Mouse (Mus musculus) intestine, embryonic 15.5 days (tissue): ENCODE data around the gene Vmn1r54. TPM values are rescaled to one million over a fixed set of nuclear protein-coding genes. Genes with fewer than 3 reads are reported as not detected.
"Not testable (repeated sequence)": the region's sequence is repeated elsewhere in the genome, so short reads cannot be mapped to it uniquely, and the experiment has no call there.

Experiments used
- ATAC-seq: fragments of 200-750 bp; cut with Nextera tagmentation; 2 replicates; pipeline ENCODE4 v1.8.0; 2017; ENCODE audit warnings: moderate TSS enrichment, moderate library complexity
- H3K27ac ChIP-seq: fragments of 300-500 bp; sonication (generic); 2 replicates; pipeline ENCODE4 v1.5.1; 2015; ENCODE audit warnings: mild to moderate bottlenecking, inconsistent platforms
- H3K27me3 ChIP-seq: fragments of 300-500 bp; sonication (generic); replicated peaks from 2 replicates; pipeline ENCODE4 v1.6.1; 2015; ENCODE audit warnings: inconsistent platforms
- H3K36me3 ChIP-seq: fragments of 300-500 bp; sonication (generic); 2 replicates; pipeline ENCODE4 v1.6.1; 2015; ENCODE audit warnings: inconsistent platforms
- H3K4me1 ChIP-seq: fragments of 300-500 bp; sonication (generic); replicated peaks from 2 replicates; pipeline ENCODE4 v1.6.1; 2015; ENCODE audit warnings: inconsistent platforms
- H3K4me2 ChIP-seq: fragments of 300-500 bp; sonication (generic); replicated peaks from 2 replicates; pipeline ENCODE4 v1.6.1; 2015; ENCODE audit warnings: mild to moderate bottlenecking, inconsistent platforms
- H3K4me3 ChIP-seq: fragments of 300-500 bp; sonication (generic); replicated peaks from 2 replicates; pipeline ENCODE4 v1.5.1; 2015; ENCODE audit warnings: inconsistent platforms
- H3K9ac ChIP-seq: fragments of 300-500 bp; sonication (generic); 2 replicates; pipeline ENCODE4 v1.6.1; 2015; ENCODE audit warnings: inconsistent platforms
- H3K9me3 ChIP-seq: fragments of 300-500 bp; sonication (generic); 2 replicates; pipeline ENCODE4 v1.6.1; 2016; ENCODE audit warnings: inconsistent platforms
- WGBS: fragments of 180-500 bp; shearing (Covaris S2); methylation state at CpG from one replicate; pipeline ENCODE4 v1.1.7; 2015; 5-methylcytosine and 5-hydroxymethylcytosine counted together
- polyA plus RNA-seq: library from polyadenylated mRNA; unstranded; fragments of >200 nt; fragmentation: Nextera tagmentation; extraction: Ambion mirVana; gene quantifications from 2 replicates; pipeline ENCODE4 v1.2.1, GENCODE M21; 2015

Gene Vmn1r54
- not detected in 2 replicates for polyA plus RNA-seq

DNA sequence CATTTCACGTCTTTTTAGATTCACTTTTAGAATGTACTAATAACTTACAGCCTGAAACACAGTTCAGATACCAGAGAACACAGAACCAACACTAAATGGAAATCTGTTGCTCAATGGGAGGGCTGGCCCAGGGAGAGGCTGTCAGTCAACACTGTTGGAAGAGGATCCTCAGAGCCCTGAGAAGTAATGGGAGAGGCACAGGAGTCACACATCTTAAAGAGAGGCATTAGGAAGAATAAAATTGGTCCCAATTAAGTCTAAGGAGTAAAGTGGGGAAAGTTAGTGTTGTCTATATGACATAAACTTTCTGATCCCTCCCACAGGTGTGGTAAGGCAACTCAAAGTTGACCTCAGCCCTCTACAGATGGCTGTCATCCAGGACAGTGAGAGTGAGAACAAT lies at the start of gene Vmn1r54:
Gene Vmn1r54, plus strand, starts transcription at position 301 of the 400 bp plus-strand sequence.
- H3K4me3 ChIP-seq, result no peak within 1 kb of the TSS
- no peaks in the 10 kb centered on the region for H3K36me3 ChIP-seq
- no peaks in the 10 kb centered on the region for H3K4me1 ChIP-seq
- no peak within 1 kb of the TSS for H3K27ac ChIP-seq
- H3K9ac ChIP-seq, result no peak within 1 kb of the TSS
- no peak within 1 kb of the TSS for H3K4me2 ChIP-seq
- 64% methylated on average over 1 of the region's 1 CpGs for WGBS
- no peaks in the 10 kb centered on the region for H3K9me3 ChIP-seq
- no peak for ATAC-seq
- no peaks in the 10 kb centered on the region for H3K27me3 ChIP-seq

DNA sequence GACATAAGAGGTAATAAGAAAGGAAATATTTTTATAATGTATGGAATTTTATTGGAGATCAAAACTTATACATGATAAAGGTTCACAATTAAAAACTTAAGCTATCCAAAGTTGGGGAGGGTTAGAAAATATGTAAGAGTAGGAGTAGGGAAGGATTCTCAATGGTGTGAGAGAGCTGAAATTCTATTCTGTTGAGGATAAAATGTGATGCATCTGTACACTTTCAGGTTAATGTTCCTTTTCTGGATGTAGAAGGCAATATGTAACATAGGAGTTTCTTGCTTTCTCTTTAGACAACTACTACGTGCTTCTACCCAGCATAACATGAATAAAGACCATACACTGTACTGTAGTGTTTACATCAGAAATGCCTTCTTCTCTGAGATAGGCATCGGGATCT lies 43.6 kb upstream of the Vmn1r54 start, which contains the start of gene V1ra8:
Gene V1ra8, plus strand, starts transcription at position 301 of the 400 bp plus-strand sequence.
- not testable (repeated sequence) for H3K4me3 ChIP-seq, H3K9ac ChIP-seq, H3K4me2 ChIP-seq, H3K9me3 ChIP-seq, H3K27ac ChIP-seq, ATAC-seq, H3K36me3 ChIP-seq, H3K4me1 ChIP-seq, H3K27me3 ChIP-seq
- 89% methylated on average over 2 of the region's 2 CpGs for WGBS

DNA sequence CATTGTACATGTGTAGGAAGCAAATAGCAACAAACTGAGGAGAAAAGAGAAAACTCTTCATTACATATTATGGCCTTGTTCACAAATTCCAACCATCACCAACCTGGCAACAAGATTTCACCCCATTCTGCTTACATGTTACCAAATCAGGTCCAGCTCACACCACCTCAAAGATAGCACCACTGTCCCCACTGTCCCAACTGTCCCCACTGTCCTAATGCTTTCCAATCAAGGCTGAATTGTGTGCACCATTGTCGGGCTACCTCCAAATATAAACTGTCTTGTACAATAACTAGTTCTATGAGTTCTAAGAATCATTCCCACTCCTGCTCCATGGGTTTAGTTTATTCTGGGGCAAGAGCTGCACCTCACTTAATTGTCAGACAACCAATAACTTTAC lies 21.8 kb upstream of the Vmn1r54 start, which contains the start of gene Vmn1r53:
Gene Vmn1r53, minus strand, starts transcription at position 101 of the 400 bp plus-strand sequence.
- Histone ChIP-seq H3K36me3 (no peaks in the 10 kb centered on the region), H3K27ac (no peak within 1 kb of the TSS), H3K9me3 (no peaks in the 10 kb centered on the region), H3K4me1 (no peaks in the 10 kb centered on the region), H3K27me3 (no peaks in the 10 kb centered on the region), H3K9ac (no peak within 1 kb of the TSS), H3K4me3 (no peak within 1 kb of the TSS), H3K4me2 (no peak within 1 kb of the TSS)
- 88% methylated on average over 1 of the region's 1 CpGs for WGBS
- ATAC-seq, result no peak

DNA sequence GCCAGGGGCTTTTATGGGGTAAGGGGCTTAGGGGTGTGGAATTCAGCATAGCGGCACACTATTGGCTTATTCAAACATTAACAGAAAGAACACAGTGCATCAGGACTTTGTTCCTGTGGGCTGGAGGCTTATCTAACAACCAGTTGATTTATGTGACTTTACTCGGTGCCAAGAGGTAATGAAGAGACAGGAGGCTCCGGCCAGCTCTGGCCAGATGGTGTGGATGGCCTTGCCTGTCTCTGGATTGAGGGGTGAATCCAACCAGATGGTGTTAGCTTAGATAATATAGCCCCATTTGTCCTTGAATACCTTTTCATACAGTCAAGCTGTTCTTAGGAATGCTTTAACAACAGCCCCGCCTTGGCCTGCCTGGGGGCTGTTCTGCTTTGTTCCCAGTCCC lies 14.0 kb upstream of the Vmn1r54 start:
- H3K27ac ChIP-seq, H3K9ac ChIP-seq, H3K36me3 ChIP-seq, H3K4me3 ChIP-seq, H3K4me2 ChIP-seq, H3K9me3 ChIP-seq, ATAC-seq, H3K27me3 ChIP-seq, H3K4me1 ChIP-seq: not testable (repeated sequence)
- WGBS, result 86% methylated on average over 4 of the region's 4 CpGs

DNA sequence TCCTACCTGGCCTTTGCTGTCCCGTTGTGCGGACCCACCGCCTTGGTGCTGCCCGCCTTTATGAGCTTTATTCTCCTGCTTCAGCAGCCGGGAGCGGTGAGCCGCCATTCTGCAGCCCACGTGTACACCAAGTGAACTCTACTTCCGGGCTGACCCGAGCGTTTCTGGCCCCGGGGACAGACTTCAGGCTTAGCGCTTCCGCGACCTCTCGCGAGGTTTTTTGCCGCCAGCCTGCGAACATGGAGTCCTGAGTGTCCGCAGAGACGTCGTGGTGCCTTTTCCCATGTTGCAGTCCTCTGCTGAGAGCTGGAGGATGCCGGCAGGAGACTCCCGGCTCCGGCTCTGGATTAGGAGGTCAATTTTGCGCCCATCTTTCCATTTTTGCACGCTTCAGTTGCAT lies 13.4 kb upstream of the Vmn1r54 start:
- Histone ChIP-seq H3K9ac (no peak overlapping the region), H3K27ac (no peak overlapping the region), H3K9me3 (no peaks in the 10 kb centered on the region), H3K4me1 (no peaks in the 10 kb centered on the region), H3K4me3 (no peak overlapping the region), H3K27me3 (no peaks in the 10 kb centered on the region), H3K4me2 (no peak overlapping the region), H3K36me3 (no peaks in the 10 kb centered on the region)
- WGBS, result 55% methylated on average over 27 of the region's 27 CpGs
- no peak for ATAC-seq

DNA sequence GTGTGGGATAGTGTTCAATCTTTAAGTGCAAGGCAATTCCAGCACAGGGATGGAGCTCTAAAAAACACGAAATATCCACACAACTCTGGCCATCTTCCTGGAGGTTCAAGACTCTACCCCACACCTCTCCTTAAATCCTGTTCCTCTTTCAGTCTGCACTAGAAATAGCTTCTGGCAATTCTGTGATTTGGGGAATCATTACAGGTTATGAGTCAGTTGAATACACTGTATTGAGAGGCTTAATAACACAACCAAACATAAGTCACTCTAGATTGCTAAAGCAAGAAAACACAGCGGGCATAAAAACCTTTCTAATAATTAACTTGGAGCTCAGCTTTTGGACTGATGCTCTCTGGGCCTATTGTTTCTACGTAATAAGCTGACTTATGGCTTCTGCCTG lies 2.1 kb upstream of the Vmn1r54 start:
- 81% methylated on average over 3 of the region's 3 CpGs for WGBS
- H3K4me3 ChIP-seq, result no peak overlapping the region
- ATAC-seq, result no peak
- H3K4me2 ChIP-seq, result no peak overlapping the region
- H3K9ac ChIP-seq, result no peak overlapping the region
- H3K36me3 ChIP-seq, result no peaks in the 10 kb centered on the region
- H3K4me1 ChIP-seq, result no peaks in the 10 kb centered on the region
- H3K9me3 ChIP-seq, result no peaks in the 10 kb centered on the region
- H3K27me3 ChIP-seq, result no peaks in the 10 kb centered on the region
- no peak overlapping the region for H3K27ac ChIP-seq

DNA sequence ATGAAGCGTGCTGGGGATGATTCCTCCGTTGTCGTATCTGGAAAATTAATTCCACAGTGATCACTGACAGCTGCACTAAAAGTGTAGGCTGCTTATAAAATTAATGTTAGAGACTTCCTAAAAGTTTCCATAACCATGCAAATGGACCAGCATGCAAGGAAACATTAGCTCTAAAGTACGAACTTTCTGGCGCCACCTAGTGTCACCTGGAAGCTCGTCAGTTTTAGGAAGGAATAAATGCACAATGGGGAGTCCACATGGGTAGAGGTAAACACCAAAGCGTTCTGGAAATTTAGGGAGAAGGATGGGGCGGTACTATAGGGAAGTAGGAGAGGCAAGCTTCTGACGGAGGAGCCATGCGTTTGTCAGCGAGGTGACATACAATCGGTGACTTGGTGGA lies 42.2 kb downstream of the Vmn1r54 start:
- Histone ChIP-seq H3K9ac (no peak overlapping the region), H3K4me3 (no peak overlapping the region), H3K27ac (no peak overlapping the region), H3K27me3 (no peaks in the 10 kb centered on the region), H3K36me3 (no peaks in the 10 kb centered on the region), H3K9me3 (no peaks in the 10 kb centered on the region), H3K4me2 (no peak overlapping the region), H3K4me1 (no peaks in the 10 kb centered on the region)
- 54% methylated on average over 12 of the region's 12 CpGs for WGBS
- no peak for ATAC-seq

DNA sequence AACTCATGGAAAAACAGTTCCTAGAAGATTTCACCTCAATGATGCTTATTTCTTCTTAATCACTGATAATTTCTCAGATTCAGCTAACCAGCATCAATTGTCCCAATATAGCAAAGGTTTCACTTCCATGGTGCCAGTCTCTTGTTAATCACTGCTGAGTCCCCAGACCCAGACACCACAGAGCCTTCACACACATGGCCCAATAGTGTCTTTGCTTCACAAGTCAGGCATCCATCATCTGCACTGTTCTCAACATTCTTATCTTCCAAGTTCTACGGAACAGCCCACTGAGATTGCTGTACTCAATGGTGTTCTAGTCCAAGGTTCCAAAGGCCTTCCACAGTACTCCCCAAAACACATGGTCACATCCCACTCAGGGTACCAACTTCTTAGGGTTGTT lies 54.8 kb downstream of the Vmn1r54 start, which contains the start of gene BC048671:
Gene BC048671, plus strand, starts transcription at position 301 of the 400 bp plus-strand sequence.
- no peaks in the 10 kb centered on the region for H3K9me3 ChIP-seq
- 83% methylated on average over 1 of the region's 1 CpGs for WGBS
- H3K4me3 ChIP-seq, result no peak within 1 kb of the TSS
- H3K9ac ChIP-seq, result no peak within 1 kb of the TSS
- no peak within 1 kb of the TSS for H3K27ac ChIP-seq
- no peak within 1 kb of the TSS for H3K4me2 ChIP-seq
- H3K4me1 ChIP-seq, result no peaks in the 10 kb centered on the region
- no peak for ATAC-seq
- H3K27me3 ChIP-seq, result no peaks in the 10 kb centered on the region
- H3K36me3 ChIP-seq, result no peaks in the 10 kb centered on the region

DNA sequence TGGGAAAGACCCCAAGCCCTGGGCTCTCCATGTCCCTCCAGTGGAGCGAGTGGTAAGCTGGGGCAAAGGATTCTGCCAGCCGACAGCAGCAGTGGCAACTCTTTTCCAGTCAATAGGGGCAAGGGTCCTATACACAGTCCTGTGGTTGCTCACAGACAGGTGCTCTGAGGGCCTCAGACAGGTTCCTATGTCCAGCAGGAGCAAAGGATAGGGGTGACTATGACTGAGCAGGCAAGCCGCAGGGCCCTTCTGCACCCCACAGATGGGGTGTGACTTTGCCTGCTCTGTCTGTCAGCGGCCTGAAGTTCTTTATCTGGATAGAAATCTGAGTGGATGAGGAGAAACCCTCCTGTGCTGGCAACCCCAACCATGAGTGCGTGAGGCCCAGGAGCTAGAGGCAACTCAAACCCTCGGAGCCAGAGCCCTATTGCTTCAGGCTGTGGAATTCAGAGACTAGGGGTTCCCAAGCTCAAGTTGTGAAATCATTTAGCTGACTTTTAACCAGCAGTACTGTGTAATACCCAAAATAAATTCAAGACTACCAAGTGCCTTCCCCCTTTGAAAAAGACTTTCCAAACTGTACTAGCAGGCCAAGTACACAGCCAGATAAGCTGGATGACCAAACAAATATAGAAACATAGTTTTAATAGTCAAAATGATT lies 60.3 kb downstream of the Vmn1r54 start:
- Histone ChIP-seq H3K4me3 (no peak overlapping the region), H3K36me3 (no peaks in the 10 kb centered on the region), H3K9ac (no peak overlapping the region), H3K27ac (no peak overlapping the region), H3K27me3 (no peaks in the 10 kb centered on the region), H3K4me1 (no peaks in the 10 kb centered on the region), H3K4me2 (no peak overlapping the region), H3K9me3 (no peaks in the 10 kb centered on the region)
- no peak for ATAC-seq
- 90% methylated on average over 6 of the region's 6 CpGs for WGBS

DNA sequence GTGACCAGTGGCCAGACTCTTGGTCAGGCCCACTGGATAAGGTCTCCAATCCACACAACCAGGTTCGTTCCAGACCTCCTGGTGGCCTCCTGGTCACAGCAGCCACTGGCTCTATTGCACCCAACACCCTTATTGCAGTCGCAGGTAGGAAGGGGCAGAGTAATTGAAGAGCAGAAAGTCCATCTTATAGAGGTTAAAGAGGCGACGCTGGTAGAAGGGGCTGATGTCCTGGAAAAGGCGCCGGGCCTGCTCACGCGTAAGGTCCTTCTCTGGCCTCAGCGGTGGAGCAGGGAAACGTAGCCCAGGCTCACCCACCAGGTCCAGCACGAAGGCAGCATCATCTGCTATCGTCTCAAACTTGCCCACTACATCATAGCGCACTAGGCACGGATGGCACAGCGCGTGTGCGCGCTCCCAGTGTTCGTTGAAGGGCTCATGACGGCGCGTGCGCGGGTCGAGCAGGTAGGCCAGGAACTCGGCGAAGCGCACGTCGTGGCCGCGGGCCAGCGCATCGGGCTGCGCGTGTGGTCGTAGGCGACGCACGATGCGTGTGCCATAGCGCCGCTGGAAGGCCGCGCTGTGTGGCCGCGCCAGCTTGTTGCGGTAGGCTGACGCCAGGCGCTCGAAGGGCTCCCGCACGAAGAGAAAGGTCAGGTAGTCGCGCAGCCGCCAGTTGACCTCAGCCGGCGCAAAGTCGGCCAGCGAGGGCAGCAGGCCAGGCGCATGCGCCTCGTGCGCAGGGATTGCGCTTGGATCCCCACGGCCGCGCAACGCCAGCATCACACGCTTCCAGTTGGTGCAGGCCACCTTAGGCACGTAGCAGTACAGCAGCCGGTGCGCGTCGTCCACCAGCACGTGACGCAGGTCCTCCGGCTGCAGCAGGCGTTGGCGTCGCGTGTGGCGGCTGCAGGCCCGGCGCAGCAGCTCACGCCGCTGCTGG lies 63.0 kb downstream of the Vmn1r54 start:
- no peak overlapping the region for H3K27ac ChIP-seq
- no peak for ATAC-seq
- no peaks in the 10 kb centered on the region for H3K4me1 ChIP-seq
- no peaks in the 10 kb centered on the region for H3K9me3 ChIP-seq
- 83% methylated on average over 87 of the region's 87 CpGs for WGBS
- H3K27me3 ChIP-seq, result no peaks in the 10 kb centered on the region
- H3K36me3 ChIP-seq, result no peaks in the 10 kb centered on the region
- no peak overlapping the region for H3K9ac ChIP-seq
- H3K4me3 ChIP-seq, result no peak overlapping the region
- H3K4me2 ChIP-seq, result no peak overlapping the region

DNA sequence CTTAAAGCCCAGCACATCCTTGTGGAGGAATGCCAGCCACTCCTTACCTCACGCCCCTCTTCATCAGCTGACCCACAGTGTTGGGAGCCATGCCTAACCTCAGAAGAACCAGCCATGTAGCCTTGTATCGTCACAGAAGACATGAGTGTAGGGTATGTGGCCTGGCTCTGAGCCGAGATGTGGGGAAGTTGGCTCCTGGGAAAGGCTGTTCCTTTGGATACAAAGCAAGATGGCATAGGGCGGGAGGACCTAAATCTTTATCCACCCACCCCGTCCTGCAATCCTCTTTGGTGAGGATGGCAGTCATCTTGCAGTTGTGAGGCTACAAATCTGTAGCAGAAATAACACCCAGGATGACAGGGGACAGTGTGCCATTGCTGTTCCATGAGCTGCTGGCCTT lies 69.9 kb downstream of the Vmn1r54 start:
- WGBS, result 82% methylated on average over 5 of the region's 5 CpGs
- no peaks in the 10 kb centered on the region for H3K27me3 ChIP-seq
- ATAC-seq, result no peak

DNA sequence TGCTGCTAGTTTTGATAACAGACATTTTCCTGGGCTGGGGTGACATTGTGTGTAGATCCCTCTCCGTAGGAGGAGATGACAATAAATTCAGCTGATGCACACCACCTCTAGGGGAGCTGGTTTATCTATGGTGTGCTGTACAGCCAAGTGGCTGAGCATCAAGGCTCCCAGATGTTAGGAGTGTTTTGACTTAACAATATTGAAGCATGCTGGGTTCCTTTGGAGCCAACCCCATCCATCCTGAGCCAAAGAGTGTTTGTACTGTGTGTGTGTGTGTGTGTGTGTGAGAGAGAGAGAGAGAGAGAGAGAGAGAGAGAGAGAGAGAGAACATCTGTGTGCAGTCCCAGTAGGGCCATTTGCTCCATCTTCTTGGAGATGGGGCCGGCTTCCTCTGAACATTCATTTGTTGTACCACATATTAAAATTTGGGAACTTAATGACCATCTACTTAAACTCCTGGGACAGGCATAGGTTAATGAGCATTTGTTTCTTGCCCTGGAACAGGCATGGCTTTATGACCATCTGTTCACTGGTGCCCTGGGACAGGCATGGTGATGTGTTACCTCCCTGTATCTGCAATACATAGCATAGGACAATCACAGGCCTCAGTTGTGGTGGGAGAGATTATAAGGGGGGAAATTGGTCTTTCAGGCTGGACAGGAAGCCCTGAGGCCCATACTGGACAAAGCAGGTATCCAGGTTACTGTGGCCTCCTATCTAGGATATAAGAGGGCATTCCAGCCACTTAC lies 71.6 kb downstream of the Vmn1r54 start:
- Histone ChIP-seq H3K27ac (no peak overlapping the region), H3K9ac (no peak overlapping the region), H3K36me3 (no peaks in the 10 kb centered on the region), H3K4me3 (no peak overlapping the region), H3K4me1 (no peaks in the 10 kb centered on the region), H3K9me3 (no peaks in the 10 kb centered on the region), H3K4me2 (no peak overlapping the region), H3K27me3 (no peaks in the 10 kb centered on the region)
- no peak for ATAC-seq
- 75% methylated on average over 2 of the region's 2 CpGs for WGBS

More for the DNA sequence above, 69.9 kb downstream of the Vmn1r54 start:
- H3K9me3 ChIP-seq, result no peaks in the 10 kb centered on the region
- H3K9ac ChIP-seq, result no peak overlapping the region
- H3K4me2 ChIP-seq, result no peak overlapping the region
- H3K4me1 ChIP-seq, result no peaks in the 10 kb centered on the region
- H3K27ac ChIP-seq, result no peak overlapping the region
- H3K36me3 ChIP-seq, result no peaks in the 10 kb centered on the region
- H3K4me3 ChIP-seq, result no peak overlapping the region
